Mouse (Mus musculus) urinary bladder, postnatal 14 days (tissue): ENCODE results near the gene AW146154.
A peak's percentile ranks its signal among the peaks of the same experiment; 100 is the strongest.
"Not testable (repeated sequence)": the region's sequence is repeated elsewhere in the genome, so short reads cannot be mapped to it uniquely, and the experiment has no call there.

Experiments
- DNase-seq: peaks from one replicate; pipeline ENCODE4 v3.0.0; 2021; ENCODE audit warnings: low spot score

AW146154 gene

DNA sequence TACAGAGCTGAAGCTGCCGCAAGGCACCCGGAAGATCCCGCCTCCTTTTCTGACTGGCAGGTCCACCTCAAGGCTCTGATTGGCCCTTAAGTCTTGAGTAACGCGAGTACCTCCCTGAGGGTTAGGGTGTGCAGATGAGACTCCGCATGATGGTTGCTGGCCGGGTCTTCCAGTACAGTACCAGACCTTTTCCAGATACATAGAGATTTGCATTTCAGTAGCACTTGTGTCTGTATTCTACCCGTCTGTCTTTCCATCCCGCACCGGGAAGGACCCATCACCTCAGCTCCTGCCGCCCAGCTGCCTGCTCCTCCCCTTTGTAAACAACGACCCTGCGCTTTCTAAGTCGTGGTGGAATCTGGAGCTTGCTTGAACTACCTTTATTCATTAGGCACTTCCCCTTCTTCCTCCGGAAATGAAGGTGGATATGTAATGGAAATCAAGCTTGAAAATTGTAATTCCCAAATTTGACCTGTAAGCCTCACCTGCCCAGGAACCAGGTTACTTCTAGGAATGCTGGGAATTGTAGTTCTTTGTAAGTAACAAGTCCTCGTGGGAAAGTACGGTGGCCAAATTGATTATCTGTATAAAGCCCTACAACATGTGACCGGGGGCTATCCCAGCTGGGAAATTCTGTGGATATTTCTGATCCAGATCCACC, at the start of gene AW146154, which contains the start of gene Gm20449:
Gene AW146154 (minus strand): TSS at position 502 of the 661 bp plus-strand sequence.
Gene Gm20449 (minus strand): TSS at position 29 of the 661 bp plus-strand sequence.
- DNase-seq: peak; percentile 99

DNA sequence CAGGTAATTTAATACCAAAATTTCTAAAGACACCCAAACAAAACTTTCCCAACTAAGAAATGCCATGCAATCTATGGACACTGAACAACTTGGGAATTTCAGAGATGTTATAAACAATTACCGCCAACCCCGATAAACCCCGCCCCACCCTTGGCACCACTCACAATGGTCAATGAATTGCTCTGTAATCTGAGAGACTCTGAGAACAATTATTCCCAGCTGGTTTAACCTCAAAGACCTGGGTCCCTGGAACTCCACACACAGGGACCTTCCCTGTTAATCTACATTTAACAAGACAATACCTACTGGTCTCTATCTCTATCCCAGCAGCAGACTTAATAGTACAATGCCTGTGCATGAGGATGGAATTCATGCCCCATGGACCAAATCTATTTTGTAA, 13.0 kb upstream of the AW146154 start:
- no peak for DNase-seq

GRCm38 (mm10) chr7:41512207-41512606, 12.5 kb upstream of the AW146154 start:
- DNase-seq: no peak

GRCm38 (mm10) chr7:41502402-41502801, 2.7 kb upstream of the AW146154 start:
- DNase-seq: no peak

DNA sequence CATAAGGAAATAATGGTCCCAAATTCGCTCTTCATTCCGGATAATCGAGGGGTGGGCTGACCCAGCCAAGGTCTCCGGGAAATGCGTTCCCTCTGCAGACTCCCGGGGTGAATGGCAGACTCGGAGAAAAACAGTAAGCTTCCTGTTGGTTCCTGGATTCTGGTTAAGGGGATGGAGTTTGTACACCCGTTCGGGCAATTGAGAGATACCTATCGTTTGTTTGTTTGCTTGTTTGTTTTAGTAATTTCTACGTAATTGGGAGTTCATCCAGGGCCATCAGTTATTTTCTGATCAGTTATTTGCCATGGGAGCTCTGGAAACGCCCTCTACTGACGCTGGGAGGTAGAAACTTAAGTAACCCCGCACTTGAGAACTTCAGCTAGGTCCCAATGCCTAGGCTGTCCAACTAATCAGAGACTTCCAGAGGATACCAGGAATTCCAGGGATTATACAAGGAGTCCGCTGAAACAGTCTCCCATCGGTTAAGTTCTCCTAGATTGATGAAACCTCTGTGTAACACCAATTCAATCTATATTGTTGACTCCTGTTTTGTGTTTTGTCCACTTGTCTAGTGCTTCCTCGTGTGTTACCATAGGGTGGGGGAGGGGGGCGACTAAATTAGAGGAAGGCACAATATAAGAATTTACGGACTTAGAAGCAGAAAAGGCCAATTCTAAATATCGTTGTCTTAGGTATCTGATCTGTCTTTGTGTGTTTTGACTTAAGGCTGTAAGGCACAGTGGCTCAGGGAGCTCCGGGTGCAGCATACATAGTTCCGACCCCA, 653 bp upstream of the AW146154 start:
- DNase-seq: peak; percentile 68

DNA sequence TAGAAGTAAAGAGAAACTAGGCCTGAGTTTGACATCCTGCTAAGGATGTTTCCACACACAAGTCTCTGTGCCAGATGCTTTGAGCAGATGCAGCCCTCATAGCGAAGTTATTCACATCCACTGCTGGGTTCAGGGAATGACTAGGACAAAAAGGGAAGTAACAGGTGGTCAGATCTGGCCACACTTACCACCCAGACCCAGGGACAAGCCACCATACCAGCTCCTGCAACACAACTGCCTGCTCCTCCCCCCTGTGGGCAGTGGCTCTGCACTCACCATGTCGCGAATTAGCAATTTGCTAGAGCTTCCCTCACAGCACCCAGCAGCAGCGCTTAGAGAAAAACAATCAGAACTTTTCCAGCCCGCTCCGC, 687 bp downstream of the AW146154 start:
- not testable (repeated sequence) for DNase-seq

DNA sequence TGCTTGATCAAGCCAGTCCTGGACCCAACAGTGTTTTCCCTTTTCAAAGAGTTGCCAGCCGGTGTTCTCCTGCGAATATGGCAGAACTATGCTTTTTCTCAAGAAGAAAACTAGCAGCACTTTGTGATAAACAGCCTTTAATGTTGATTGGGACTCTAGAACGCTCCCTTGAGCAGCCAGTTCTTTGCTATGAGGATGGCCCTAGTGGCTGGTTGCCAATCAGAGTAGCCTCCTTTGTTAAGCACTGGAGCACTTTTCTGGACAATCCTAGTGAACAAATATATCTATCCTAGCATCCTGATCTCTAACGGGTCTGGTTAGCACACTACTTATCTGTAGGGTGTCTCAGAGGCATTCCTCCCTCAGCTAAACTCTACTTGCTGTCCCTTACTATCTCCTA, 1.2 kb downstream of the AW146154 start:
- not testable (repeated sequence) for DNase-seq

DNA sequence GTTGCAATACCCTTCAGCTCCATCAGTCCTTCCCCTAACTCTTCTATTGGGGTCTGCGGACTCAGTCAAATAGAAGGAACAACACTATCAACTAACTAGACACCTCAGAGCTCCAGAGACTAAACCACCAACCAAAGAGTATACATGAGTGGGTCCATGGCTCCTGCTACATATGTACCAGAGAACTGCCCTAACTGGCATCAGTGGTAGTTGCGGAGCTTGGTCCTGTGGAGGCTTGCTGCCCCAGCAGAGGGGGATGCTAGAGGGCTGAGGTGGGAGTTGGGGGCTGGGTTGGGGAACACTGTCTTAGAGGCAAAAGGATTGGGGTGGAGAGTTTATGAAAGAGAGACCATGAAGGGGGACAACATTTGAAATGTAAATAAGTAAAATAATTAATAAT, 1.8 kb downstream of the AW146154 start:
- DNase-seq: no peak

GRCm38 (mm10) chr7:41451864-41452263, 47.8 kb downstream of the AW146154 start:
- DNase-seq: no peak

DNA sequence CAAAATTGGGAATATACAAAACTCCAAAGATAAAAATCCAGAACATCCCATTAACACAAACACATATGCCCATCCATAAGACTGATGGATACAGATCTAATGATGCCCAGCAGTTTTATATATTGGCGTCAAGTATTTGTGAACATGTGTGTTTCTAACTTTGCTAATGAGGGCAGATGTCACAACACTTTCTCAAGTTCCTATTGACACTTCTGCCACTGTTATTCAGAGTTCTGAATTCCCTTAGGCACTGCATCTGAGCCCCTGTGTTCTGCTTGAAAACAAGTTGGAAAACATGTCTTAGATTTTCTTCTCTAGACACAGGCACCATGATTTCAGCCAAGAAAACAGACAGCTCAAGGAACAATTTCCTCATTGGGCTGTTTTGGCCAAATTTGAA, 51.1 kb downstream of the AW146154 start, which contains the start of gene Vmn2r57:
Gene Vmn2r57 (minus strand): TSS at position 101 of the 400 bp plus-strand sequence.
- not testable (repeated sequence) for DNase-seq
